Mouse (Mus musculus) thymus, adult 2 months (tissue): ENCODE measurements at regions not wholly inside any gene's neighbourhood (a gene's known extent, or its start where the extent isn't known, plus 50 kb on each side); places are given as distances from the start of the nearest gene placed in this dataset.

Source experiments
- CTCF ChIP-seq: fragments of 200-500 bp; IDR thresholded peaks from 2 replicates; pipeline ENCODE4 v1.5.1; 2012; ENCODE audit warnings: mild to moderate bottlenecking, control low read depth, low read length, moderate library complexity, borderline replicate concordance; ENCODE audit not compliant: control insufficient read depth, poor library complexity, insufficient read depth; ENCODE audit errors: extremely low read depth
- POLR2A ChIP-seq: fragments of 200-500 bp; IDR thresholded peaks from 2 replicates; pipeline ENCODE4 v1.6.1; 2012; ENCODE audit warnings: mild to moderate bottlenecking, low read length, control low read depth, moderate library complexity; ENCODE audit not compliant: control insufficient read depth, poor library complexity, insufficient read depth; ENCODE audit errors: extremely low read depth

DNA sequence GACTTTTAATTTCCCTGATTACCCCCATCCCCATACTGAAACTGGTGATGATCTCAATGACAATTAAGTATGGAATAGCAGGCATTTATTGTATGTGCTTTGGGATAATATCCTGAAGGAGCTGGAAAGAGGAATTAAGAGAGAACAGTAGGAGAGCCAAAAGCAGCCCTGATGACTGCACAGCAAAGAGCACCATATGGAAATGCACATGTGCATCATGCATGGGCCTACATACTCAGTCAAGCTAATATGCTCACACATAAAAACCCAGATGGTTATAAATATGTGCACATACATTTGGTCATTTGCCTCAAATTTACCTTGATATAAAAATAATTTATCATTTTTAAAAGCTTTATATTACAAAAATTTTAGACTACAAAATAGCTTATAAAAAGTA lies 259.0 kb upstream of the Chrm3 start:
- TF ChIP-seq POLR2A (no peak), CTCF (no peak)
